Mouse (Mus musculus) kidney, adult 2 months (tissue): ENCODE data around the gene Il11ra1.

Source experiments
- CTCF ChIP-seq: fragments of 200-500 bp; conservative IDR thresholded peaks from 2 replicates; pipeline ENCODE4 v1.5.1; 2011; ENCODE audit warnings: low read depth, mild to moderate bottlenecking, control low read depth, low read length, moderate library complexity, mixed read lengths; ENCODE audit not compliant: insufficient read depth, insufficient read length
- POLR2A ChIP-seq: fragments of 200-500 bp; IDR thresholded peaks from one replicate; pipeline ENCODE4 v1.6.1; 2011; ENCODE audit warnings: low read depth, low read length, control low read depth

- TF ChIP-seq CTCF (no peak), POLR2A (no peak)
Observed at GRCm38 (mm10) chr4:41710229-41710628, 10.4 kb downstream of the Il11ra1 start.
